Mouse (Mus musculus): ENCODE data around the gene Otulin.

GRCm38 (mm10) chr15:27647686-27648085 lies 17.2 kb upstream of the Otulin start:
- TF ChIP-seq CTCF (IDR thresholded peaks at IDR 0.05; ENCODE audit: extremely low read depth, insufficient read depth, insufficient read length, insufficient replicate concordance) (no peak), POLR2A (IDR thresholded peaks at IDR 0.05; ENCODE audit: low read depth, low read length) (no peak)
